18 mouse cellular contexts compared by ENCODE assay signal in genomic region chr6:124661156-124661806, GRCm38 (mm10). TPM values are rescaled to one million over a fixed set of nuclear protein-coding genes. Genes with fewer than 3 reads are reported as not detected.
"Had no signal": no experiment of that assay in that cellular context is flagged by ENCODE, and none has a peak within 500 bp of the region (broad histone marks: within the 10 kb centered on the region; RNA-seq: fewer than 3 reads in every experiment).

No protein-coding gene starts in this region.

- H3K27me3 ChIP-seq: limb, embryonic 13.5 days; liver, embryonic 15.5 days; midbrain, embryonic 13.5 days; neural tube, embryonic 15.5 days had no signal

- ATAC-seq: intestine, embryonic 16.5 days; midbrain, embryonic 13.5 days had no signal

- DNase-seq: kidney, postnatal 10 days; kidney, postnatal 4 days; left cerebral cortex, postnatal 4 days; lung, embryonic 14.5 days; lung, postnatal 10 days; lung, postnatal 4 days; right cerebral cortex, adult 18-20 months; right cerebral cortex, postnatal 25 days; thymus, postnatal 14 days had no signal

- H3K27ac ChIP-seq: stomach, postnatal 0 days had no signal

- H3K9me3 ChIP-seq: limb, embryonic 13.5 days; liver, embryonic 15.5 days; midbrain, embryonic 13.5 days; neural tube, embryonic 15.5 days had no signal

- H3K36me3 ChIP-seq: limb, embryonic 13.5 days; midbrain, embryonic 13.5 days; neural tube, embryonic 15.5 days had no signal

RNA-seq across cellular contexts. Expression of gene C1s2, which starts 25.4 kb away (rescaled TPM):
- total RNA-seq: midbrain, postnatal 0 days had no signal
- polyA plus RNA-seq: limb, embryonic 13.5 days; liver, embryonic 15.5 days; lung, embryonic 14.5 days; neural tube, embryonic 11.5 days; small intestine, adult 2 months had no signal
